In the genomic region with DNA sequence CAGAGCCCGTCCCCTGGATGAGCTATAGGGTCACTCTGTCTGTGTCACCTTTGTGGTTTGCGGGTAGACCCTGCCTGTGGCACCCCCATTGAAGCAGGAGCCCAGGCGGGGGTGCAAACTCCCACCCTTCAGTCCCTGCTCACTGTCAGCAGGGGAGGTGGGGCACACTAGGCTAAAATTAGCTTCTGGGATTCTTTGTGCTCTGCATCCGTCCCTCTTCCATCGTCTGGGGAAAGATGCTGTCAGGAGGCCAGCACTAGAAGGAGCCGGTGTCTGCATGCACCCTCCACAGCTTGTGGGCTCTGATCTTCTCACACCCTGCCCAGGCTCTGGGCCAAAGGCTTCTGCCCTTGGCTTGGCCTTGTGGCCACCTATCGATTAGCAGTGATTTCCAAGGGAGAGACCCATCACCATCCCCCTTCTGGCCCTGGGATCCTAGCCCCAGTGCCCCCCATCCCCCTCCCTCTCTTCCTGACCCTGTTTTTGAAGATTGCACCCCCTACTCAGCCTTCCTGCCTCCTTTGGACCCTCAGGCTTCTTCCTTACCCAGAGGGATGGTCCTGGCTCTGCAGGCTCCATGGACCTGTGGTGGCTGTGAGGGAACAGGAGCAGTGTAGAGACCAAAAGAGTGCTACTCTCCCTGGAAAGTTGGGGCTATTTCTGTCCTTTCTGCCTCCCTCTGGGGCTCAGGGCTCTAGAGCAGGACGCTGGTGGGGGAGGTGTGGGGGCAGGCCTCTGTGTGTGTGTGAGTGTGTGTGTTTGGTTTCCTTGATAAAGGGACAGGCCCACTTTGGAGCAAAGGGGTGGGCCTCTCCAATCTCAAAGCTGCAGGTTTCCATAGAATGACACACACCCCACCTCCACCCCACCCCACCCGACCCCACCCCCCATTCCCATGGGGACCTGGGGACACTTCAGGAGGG, we compare ENCODE assay signal across 16 mouse cellular contexts. TPM values are rescaled to one million over a fixed set of nuclear protein-coding genes. Genes with fewer than 3 reads are reported as not detected.
A peak's percentile ranks its signal among the peaks of the same experiment; 100 is the strongest.
DNase-seq lines count a peak whose midpoint lies in the region; ATAC-seq lines count a peak whose summit lies in the region.
"Had no signal": no experiment of that assay in that cellular context is flagged by ENCODE, and none has a peak within 500 bp of the region (broad histone marks: within the 10 kb centered on the region; RNA-seq: fewer than 3 reads in every experiment).

No protein-coding gene starts in this region.

- 0 out of 2 replicates have a peak, but pooled peaks have one; percentile 21 for ATAC-seq in lung, embryonic 16.5 days (ENCODE audit: low read depth)
- peak; percentile 81 for ATAC-seq in intestine, embryonic 15.5 days
- ATAC-seq in stomach, embryonic 15.5 days (ENCODE audit: insufficient read depth, low FRiP score, low read depth), result peak; percentile 90

- WGBS in heart, embryonic 10.5 days, result 11% methylated on average over 9 of the region's 9 CpGs
- 22% methylated on average over 9 of the region's 9 CpGs for WGBS in lung, embryonic 16.5 days
- WGBS in intestine, embryonic 15.5 days, result 39% methylated on average over 9 of the region's 9 CpGs
- 26% methylated on average over 9 of the region's 9 CpGs for WGBS in stomach, embryonic 15.5 days

- no peak overlapping the region for H3K9ac ChIP-seq in lung, embryonic 16.5 days (ENCODE audit: low read length)
- no peak overlapping the region for H3K9ac ChIP-seq in intestine, embryonic 15.5 days
- no peak overlapping the region for H3K9ac ChIP-seq in stomach, embryonic 15.5 days
- H3K9ac ChIP-seq: limb, embryonic 13.5 days had no signal

- H3K4me1 ChIP-seq in heart, embryonic 10.5 days, result peaks cover 79% of the 10 kb centered on the region
- no peaks in the 10 kb centered on the region; the same call in 1 of the 2 replicates for H3K4me1 ChIP-seq in lung, embryonic 16.5 days (replicated peaks; ENCODE audit: control insufficient read depth, insufficient read depth, low read length)
- H3K4me1 ChIP-seq in intestine, embryonic 15.5 days (replicated peaks), result peaks cover 18% of the 10 kb centered on the region; the same call in 1 of the 2 replicates
- H3K4me1 ChIP-seq in stomach, embryonic 15.5 days, result peaks cover 14% of the 10 kb centered on the region
- H3K4me1 ChIP-seq: limb, embryonic 13.5 days had no signal

- no peak overlapping the region for H3K4me2 ChIP-seq in lung, embryonic 16.5 days (ENCODE audit: low read depth, low read length)
- H3K4me2 ChIP-seq in intestine, embryonic 15.5 days (replicated peaks), result no peak overlapping the region
- peak overlapping the region; percentile 8 for H3K4me2 ChIP-seq in stomach, embryonic 15.5 days
- H3K4me2 ChIP-seq: limb, embryonic 13.5 days had no signal

- H3K27me3 ChIP-seq in heart, embryonic 10.5 days (ENCODE audit: insufficient read depth, poor library complexity, severe bottlenecking), result peaks cover 11% of the 10 kb centered on the region
- peaks cover 2% of the 10 kb centered on the region; the same call in 1 of the 2 replicates for H3K27me3 ChIP-seq in lung, embryonic 16.5 days (ENCODE audit: control insufficient read depth, insufficient read depth, low read depth, low read length)
- peaks cover 7% of the 10 kb centered on the region for H3K27me3 ChIP-seq in intestine, embryonic 15.5 days (replicated peaks)
- H3K27me3 ChIP-seq in stomach, embryonic 15.5 days (replicated peaks), result peaks cover 8% of the 10 kb centered on the region; the same call in 1 of the 2 replicates

- no peaks in the 10 kb centered on the region for H3K9me3 ChIP-seq in heart, embryonic 10.5 days
- H3K9me3 ChIP-seq in lung, embryonic 16.5 days (ENCODE audit: control insufficient read depth, low read length), result no peaks in the 10 kb centered on the region
- no peaks in the 10 kb centered on the region for H3K9me3 ChIP-seq in intestine, embryonic 15.5 days
- H3K9me3 ChIP-seq in stomach, embryonic 15.5 days, result no peaks in the 10 kb centered on the region
- H3K9me3 ChIP-seq: limb, embryonic 13.5 days had no signal

- peak overlapping the region; percentile 93 for H3K27ac ChIP-seq in heart, embryonic 10.5 days
- no peak overlapping the region for H3K27ac ChIP-seq in lung, embryonic 16.5 days (ENCODE audit: low read length)
- no peak overlapping the region for H3K27ac ChIP-seq in intestine, embryonic 15.5 days
- H3K27ac ChIP-seq in stomach, embryonic 15.5 days, result peak overlapping the region; percentile 57; the same call in 1 of the 2 replicates
- H3K27ac ChIP-seq: limb, embryonic 13.5 days had no signal

- peak; percentile 94 for DNase-seq in heart, embryonic 10.5 days (ENCODE audit: low spot score)
- DNase-seq in heart, adult 8-10 months (ENCODE audit: low spot score), result no peak
- no peak for DNase-seq in lung, postnatal 10 days
- DNase-seq in cerebellum, adult 18-20 months, result no peak
- no peak for DNase-seq in testis, postnatal 14 days (ENCODE audit: low spot score)
- DNase-seq: adrenal gland, postnatal 36 days; cerebellum, postnatal 36 days; right cerebral cortex, postnatal 25 days; thymus, adult 2 months had no signal

- H3K4me3 ChIP-seq in heart, embryonic 10.5 days, result peak overlapping the region; percentile 39
- no peak overlapping the region for H3K4me3 ChIP-seq in lung, embryonic 16.5 days (ENCODE audit: low read length)
- H3K4me3 ChIP-seq in intestine, embryonic 15.5 days (replicated peaks), result no peak overlapping the region
- no peak overlapping the region for H3K4me3 ChIP-seq in stomach, embryonic 15.5 days (replicated peaks)
- H3K4me3 ChIP-seq: limb, embryonic 13.5 days had no signal

- no peaks in the 10 kb centered on the region for H3K36me3 ChIP-seq in heart, embryonic 10.5 days
- H3K36me3 ChIP-seq in lung, embryonic 16.5 days (ENCODE audit: control insufficient read depth, insufficient read depth, low read length), result no peaks in the 10 kb centered on the region
- no peaks in the 10 kb centered on the region for H3K36me3 ChIP-seq in intestine, embryonic 15.5 days
- H3K36me3 ChIP-seq in stomach, embryonic 15.5 days, result no peaks in the 10 kb centered on the region
- H3K36me3 ChIP-seq: limb, embryonic 13.5 days had no signal

RNA-seq across cellular contexts. Expression of a gene that starts 7.8 kb away (rescaled TPM):
- 9.2 and 10.1 TPM in 2 replicates for polyA plus RNA-seq in heart, embryonic 10.5 days (2016; fragmentation: Nextera tagmentation; extraction: Ambion mirVana)
- under 1 TPM; 0.41 to 0.78 (median 0.70) TPM for total RNA-seq in heart, adult 8-10 months (2022)
- polyA plus RNA-seq in lung, embryonic 16.5 days (2015; fragmentation: Nextera tagmentation; extraction: Ambion mirVana), result 0.30 and 0.50 TPM in 2 replicates
- polyA plus RNA-seq in intestine, embryonic 15.5 days (2015; fragmentation: Nextera tagmentation; extraction: Ambion mirVana), result 1.3 and 1.7 TPM in 2 replicates
- 2.6 and 3.2 TPM in 2 replicates for polyA plus RNA-seq in stomach, embryonic 15.5 days (2015; fragmentation: Nextera tagmentation; extraction: Ambion mirVana)
- total RNA-seq: megakaryocyte-erythroid progenitor cell, adult 5-6 weeks had no signal

RNA-seq across cellular contexts. Expression of a gene that starts 32.4 kb away (rescaled TPM):
- polyA plus RNA-seq in heart, embryonic 10.5 days (2016; fragmentation: Nextera tagmentation; extraction: Ambion mirVana), result 0.08 TPM in 1 of 2 replicates, not detected in the other
- not detected for total RNA-seq in heart, adult 8-10 months (2022)
- not detected in 2 replicates for polyA plus RNA-seq in lung, embryonic 16.5 days (2015; fragmentation: Nextera tagmentation; extraction: Ambion mirVana)
- polyA plus RNA-seq in intestine, embryonic 15.5 days (2015; fragmentation: Nextera tagmentation; extraction: Ambion mirVana), result not detected in 2 replicates
- not detected in 2 replicates for polyA plus RNA-seq in stomach, embryonic 15.5 days (2015; fragmentation: Nextera tagmentation; extraction: Ambion mirVana)
- total RNA-seq: adrenal gland, postnatal 36 days; heart, postnatal 10 days; megakaryocyte-erythroid progenitor cell, adult 5-6 weeks had no signal
- polyA plus RNA-seq: neural tube, embryonic 14.5 days had no signal

RNA-seq across cellular contexts. Expression of a gene that starts 34.9 kb away (rescaled TPM):
- 14.1 and 15.7 TPM in 2 replicates for polyA plus RNA-seq in heart, embryonic 10.5 days (2016; fragmentation: Nextera tagmentation; extraction: Ambion mirVana)
- 1 to 10 TPM in 2 of 4 experiments, under 1 TPM in 2; 0.27 to 1.6 (median 0.69) TPM for total RNA-seq in heart, adult 8-10 months (2022)
- polyA plus RNA-seq in lung, embryonic 16.5 days (2015; fragmentation: Nextera tagmentation; extraction: Ambion mirVana), result 6.1 and 6.2 TPM in 2 replicates
- 4.5 and 5.2 TPM in 2 replicates for polyA plus RNA-seq in intestine, embryonic 15.5 days (2015; fragmentation: Nextera tagmentation; extraction: Ambion mirVana)
- 4.5 and 6.4 TPM in 2 replicates for polyA plus RNA-seq in stomach, embryonic 15.5 days (2015; fragmentation: Nextera tagmentation; extraction: Ambion mirVana)

RNA-seq across cellular contexts. Expression of a gene that starts 54.2 kb away (rescaled TPM):
- polyA plus RNA-seq in heart, embryonic 10.5 days (2016; fragmentation: Nextera tagmentation; extraction: Ambion mirVana), result 0.28 and 0.71 TPM in 2 replicates
- total RNA-seq in heart, adult 8-10 months (2022), result not detected
- 0.30 and 0.38 TPM in 2 replicates for polyA plus RNA-seq in lung, embryonic 16.5 days (2015; fragmentation: Nextera tagmentation; extraction: Ambion mirVana)
- 0.15 and 0.16 TPM in 2 replicates for polyA plus RNA-seq in intestine, embryonic 15.5 days (2015; fragmentation: Nextera tagmentation; extraction: Ambion mirVana)
- 0.15 and 0.30 TPM in 2 replicates for polyA plus RNA-seq in stomach, embryonic 15.5 days (2015; fragmentation: Nextera tagmentation; extraction: Ambion mirVana)
- total RNA-seq: heart, postnatal 10 days; megakaryocyte-erythroid progenitor cell, adult 5-6 weeks had no signal

Comparison
In these comparisons a context has a peak if more than half of its experiments do, and no peak if none do; other contexts are left out.
1. H3K27ac ChIP-seq: peak in heart, embryonic 10.5 days (single experiment) and stomach, embryonic 15.5 days (single experiment); none in lung, embryonic 16.5 days (single experiment) and intestine, embryonic 15.5 days (single experiment).
2. ATAC-seq: peak in every context shown above with its lines; median percentile 90 in stomach, embryonic 15.5 days; 81 in intestine, embryonic 15.5 days; 21 in lung, embryonic 16.5 days.